Mouse (Mus musculus) erythroid progenitor cell, adult 5-6 weeks (primary cell): ENCODE results near the gene Ccnb1ip1. TPM values are rescaled to one million over a fixed set of nuclear protein-coding genes. Genes with fewer than 3 reads are reported as not detected.

Source experiments
- ATAC-seq: replicated peaks from 2 replicates; pipeline ENCODE4 v1.8.0; 2016; ENCODE audit warnings: moderate number of reproducible peaks, mild to moderate bottlenecking, moderate TSS enrichment, inconsistent platforms; ENCODE audit not compliant: poor library complexity, low FRiP score, severe bottlenecking
- total RNA-seq, 2 experiments: library from RNA; stranded (forward) in 1 of 2; stranded (reverse) in 1 of 2; fragments of 150-400 nt in 1 of 2; fragments of 186-747, 209-891 nt in 1 of 2; gene quantifications; 2 replicates each; pipeline versions ENCODE4 v1.2.3 to v1.2.4; 2015 to 2017; ENCODE audit warnings: low replicate concordance in 2 of 2

Gene Ccnb1ip1
- total RNA-seq, 2 experiments from 2014 or later, result not detected

- ATAC-seq, result peak; percentile 99
Observed at GRCm38 (mm10) chr14:50785251-50785637, 22.3 kb downstream of the Ccnb1ip1 start, which contains the start of gene Ttc5. Ttc5 (minus strand) TSS chr14:50785519.

- ATAC-seq, result peak; percentile 22; the same call in 1 of the 2 replicates
Observed at GRCm38 (mm10) chr14:50784391-50785250, 22.9 kb downstream of the Ccnb1ip1 start.

GRCm38 (mm10) chr14:50782166-50782565 is 25.4 kb downstream of the Ccnb1ip1 start:
- no peak for ATAC-seq

- no peak for ATAC-seq
Observed at GRCm38 (mm10) chr14:50771342-50771741, 36.2 kb downstream of the Ccnb1ip1 start.

- ATAC-seq, result no peak
Observed at GRCm38 (mm10) chr14:50765736-50766135, 41.8 kb downstream of the Ccnb1ip1 start.

- no peak for ATAC-seq
Observed at GRCm38 (mm10) chr14:50758416-50759085, 49.0 kb downstream of the Ccnb1ip1 start.

- no peak for ATAC-seq
Observed at GRCm38 (mm10) chr14:50744994-50745393, 62.5 kb downstream of the Ccnb1ip1 start, which contains the start of gene Olfr749. Olfr749 (minus strand) TSS chr14:50745094.

- no peak for ATAC-seq
Observed at GRCm38 (mm10) chr14:50741584-50741983, 65.9 kb downstream of the Ccnb1ip1 start.

- no peak for ATAC-seq
Observed at GRCm38 (mm10) chr14:50740334-50740733, 67.2 kb downstream of the Ccnb1ip1 start.

Other genes starting within 250 kb of the Ccnb1ip1 start
- gene Olfr744, start 192.9 kb downstream of the Ccnb1ip1 start, total RNA-seq (2015; ENCODE audit: low replicate concordance), result not detected in 2 replicates
- not detected in 2 replicates for gene Olfr744, start 192.9 kb downstream of the Ccnb1ip1 start, total RNA-seq (2017; ENCODE audit: low replicate concordance)
- gene Olfr745, start 168.3 kb downstream of the Ccnb1ip1 start, total RNA-seq (2015; ENCODE audit: low replicate concordance), result not detected in 2 replicates
- not detected in 2 replicates for gene Olfr745, start 168.3 kb downstream of the Ccnb1ip1 start, total RNA-seq (2017; ENCODE audit: low replicate concordance)
- not detected in 2 replicates for gene Olfr746, start 160.6 kb downstream of the Ccnb1ip1 start, total RNA-seq (2015; ENCODE audit: low replicate concordance)
- not detected in 2 replicates for gene Olfr746, start 160.6 kb downstream of the Ccnb1ip1 start, total RNA-seq (2017; ENCODE audit: low replicate concordance)
- not detected in 2 replicates for gene Olfr747, start 114.5 kb downstream of the Ccnb1ip1 start, total RNA-seq (2015; ENCODE audit: low replicate concordance)
- gene Olfr747, start 114.5 kb downstream of the Ccnb1ip1 start, total RNA-seq (2017; ENCODE audit: low replicate concordance), result not detected in 2 replicates
- gene Olfr748, start 100.4 kb downstream of the Ccnb1ip1 start, total RNA-seq (2015; ENCODE audit: low replicate concordance), result not detected in 2 replicates
- not detected in 2 replicates for gene Olfr748, start 100.4 kb downstream of the Ccnb1ip1 start, total RNA-seq (2017; ENCODE audit: low replicate concordance)
- gene Olfr749, start 62.6 kb downstream of the Ccnb1ip1 start, total RNA-seq (2015; ENCODE audit: low replicate concordance), result not detected in 2 replicates
- gene Olfr749, start 62.6 kb downstream of the Ccnb1ip1 start, total RNA-seq (2017; ENCODE audit: low replicate concordance), result not detected in 2 replicates
- 13.3 and 21.4 TPM in 2 replicates for gene Ttc5, start 22.2 kb downstream of the Ccnb1ip1 start, total RNA-seq (2015; ENCODE audit: low replicate concordance)
- 12.3 and 18.5 TPM in 2 replicates for gene Ttc5, start 22.2 kb downstream of the Ccnb1ip1 start, total RNA-seq (2017; ENCODE audit: low replicate concordance)
- gene Parp2, start 109 bp upstream of the Ccnb1ip1 start, total RNA-seq (2015; ENCODE audit: low replicate concordance), result 18.0 and 29.3 TPM in 2 replicates
- 32.5 and 63.5 TPM in 2 replicates for gene Parp2, start 109 bp upstream of the Ccnb1ip1 start, total RNA-seq (2017; ENCODE audit: low replicate concordance)
- gene Tep1, start 62.8 kb upstream of the Ccnb1ip1 start, total RNA-seq (2015; ENCODE audit: low replicate concordance), result 12.3 and 13.8 TPM in 2 replicates
- 3.0 and 3.6 TPM in 2 replicates for gene Tep1, start 62.8 kb upstream of the Ccnb1ip1 start, total RNA-seq (2017; ENCODE audit: low replicate concordance)
- not detected in 2 replicates for gene Klhl33, start 89.8 kb upstream of the Ccnb1ip1 start, total RNA-seq (2015; ENCODE audit: low replicate concordance)
- gene Klhl33, start 89.8 kb upstream of the Ccnb1ip1 start, total RNA-seq (2017; ENCODE audit: low replicate concordance), result not detected in 2 replicates
- 39.3 and 75.5 TPM in 2 replicates for gene Osgep, start 117.2 kb upstream of the Ccnb1ip1 start, total RNA-seq (2015; ENCODE audit: low replicate concordance)
- 14.8 and 16.6 TPM in 2 replicates for gene Osgep, start 117.2 kb upstream of the Ccnb1ip1 start, total RNA-seq (2017; ENCODE audit: low replicate concordance)
- gene Apex1, start 117.2 kb upstream of the Ccnb1ip1 start, total RNA-seq (2015; ENCODE audit: low replicate concordance), result 16.6 and 28.9 TPM in 2 replicates
- gene Apex1, start 117.2 kb upstream of the Ccnb1ip1 start, total RNA-seq (2017; ENCODE audit: low replicate concordance), result 8.3 and 13.2 TPM in 2 replicates
- gene Pip4p1, start 123.1 kb upstream of the Ccnb1ip1 start, total RNA-seq (2015; ENCODE audit: low replicate concordance), result 34.4 and 37.8 TPM in 2 replicates
- 23.5 and 28.2 TPM in 2 replicates for gene Pip4p1, start 123.1 kb upstream of the Ccnb1ip1 start, total RNA-seq (2017; ENCODE audit: low replicate concordance)
- gene Pnp, start 123.3 kb upstream of the Ccnb1ip1 start, total RNA-seq (2015; ENCODE audit: low replicate concordance), result 256 and 266 TPM in 2 replicates
- gene Pnp, start 123.3 kb upstream of the Ccnb1ip1 start, total RNA-seq (2017; ENCODE audit: low replicate concordance), result 218 and 252 TPM in 2 replicates
- gene Gm49342, start 136.8 kb upstream of the Ccnb1ip1 start, total RNA-seq (2015; ENCODE audit: low replicate concordance), result not detected in 2 replicates
- 59.7 TPM in 1 of 2 replicates, not detected in the other for gene Gm49342, start 136.8 kb upstream of the Ccnb1ip1 start, total RNA-seq (2017; ENCODE audit: low replicate concordance)
- gene Pnp2, start 148.3 kb upstream of the Ccnb1ip1 start, total RNA-seq (2015; ENCODE audit: low replicate concordance), result 71.0 and 182 TPM in 2 replicates
- 38.7 and 45.7 TPM in 2 replicates for gene Pnp2, start 148.3 kb upstream of the Ccnb1ip1 start, total RNA-seq (2017; ENCODE audit: low replicate concordance)
- not detected in 2 replicates for gene Rnase10, start 200.0 kb upstream of the Ccnb1ip1 start, total RNA-seq (2015; ENCODE audit: low replicate concordance)
- not detected in 2 replicates for gene Rnase10, start 200.0 kb upstream of the Ccnb1ip1 start, total RNA-seq (2017; ENCODE audit: low replicate concordance)
- gene Rnase9, start 234.1 kb upstream of the Ccnb1ip1 start, total RNA-seq (2015; ENCODE audit: low replicate concordance), result not detected in 2 replicates
- not detected in 2 replicates for gene Rnase9, start 234.1 kb upstream of the Ccnb1ip1 start, total RNA-seq (2017; ENCODE audit: low replicate concordance)
- not detected in 2 replicates for gene Rnase11, start 242.4 kb upstream of the Ccnb1ip1 start, total RNA-seq (2015; ENCODE audit: low replicate concordance)
- not detected in 2 replicates for gene Rnase11, start 242.4 kb upstream of the Ccnb1ip1 start, total RNA-seq (2017; ENCODE audit: low replicate concordance)
- gene Rnase12, start 249.9 kb upstream of the Ccnb1ip1 start, total RNA-seq (2015; ENCODE audit: low replicate concordance), result 7.1 TPM in 1 of 2 replicates, not detected in the other
- gene Rnase12, start 249.9 kb upstream of the Ccnb1ip1 start, total RNA-seq (2017; ENCODE audit: low replicate concordance), result 7.3 TPM in 1 of 2 replicates, not detected in the other